In genomic region chr6:32328028-32328427, GRCm38 (mm10) we compare ENCODE assay signal across 8 mouse cellular contexts.
DNase-seq lines count a peak whose midpoint lies in the region; ATAC-seq and TF ChIP-seq lines count a peak whose summit lies in the region.

No protein-coding gene starts in this region.

- peak; percentile 53 for DNase-seq in 416B (ENCODE audit: low read depth)
- DNase-seq in adrenal gland, postnatal 10 days: peak; percentile 80
- DNase-seq in embryonic facial prominence, embryonic 11.5 days (ENCODE audit: low spot score): peak; percentile 83
- peak; percentile 75 to 83 for DNase-seq in heart, adult 2 months
- peak; percentile 79 for DNase-seq in kidney, adult 9 months
- peak; percentile 40 for DNase-seq in limb, embryonic 14.5 days (ENCODE audit: low spot score)
- DNase-seq in neural tube, embryonic 10.5 days (ENCODE audit: extremely low spot score, low spot score): peak; percentile 84

- TF ChIP-seq CTCF in heart, adult 2 months (IDR thresholded peaks at IDR 0.05): peak; percentile 100
- TF ChIP-seq CTCF in testis, adult 2 months (IDR thresholded peaks at IDR 0.05; ENCODE audit: control insufficient read depth, insufficient read depth, insufficient replicate concordance, low read depth, low read length): peak; percentile 84

- TF ChIP-seq EP300 in heart, adult 2 months (IDR thresholded peaks at IDR 0.05; ENCODE audit: insufficient read depth, low read depth, low read length): peak; percentile 92

- WGBS in embryonic facial prominence, embryonic 11.5 days: 4% methylated on average over 8 of the region's 8 CpGs
- WGBS in heart, adult 2 months: 2% methylated on average over 8 of the region's 8 CpGs
- 3% methylated on average over 8 of the region's 8 CpGs for WGBS in limb, embryonic 14.5 days

- H3K4me1 ChIP-seq in embryonic facial prominence, embryonic 11.5 days (ENCODE audit: control insufficient read depth, insufficient read depth, low read length): no peaks in the 10 kb centered on the region
- H3K4me1 ChIP-seq in heart, adult 2 months (ENCODE audit: control insufficient read depth, insufficient read depth, low read length): peaks cover 4% of the 10 kb centered on the region
- peaks cover 8% of the 10 kb centered on the region; the same call in 1 of the 2 replicates for H3K4me1 ChIP-seq in limb, embryonic 14.5 days (ENCODE audit: control insufficient read depth, insufficient read depth, low read length)
- no peaks in the 10 kb centered on the region for H3K4me1 ChIP-seq in testis, adult 2 months (ENCODE audit: control insufficient read depth, insufficient read depth, low read length)

- intact Hi-C loops in heart, adult 2 months (cut with DNase I): loop anchor here (1.0 to 2.0 kb wide), 3 partner anchors 69 to 263 kb away; no protein-coding TSS in a partner anchor

- H3K9me3 ChIP-seq in embryonic facial prominence, embryonic 11.5 days (replicated peaks; ENCODE audit: control insufficient read depth, low read length): no peaks in the 10 kb centered on the region
- no peaks in the 10 kb centered on the region for H3K9me3 ChIP-seq in limb, embryonic 14.5 days (ENCODE audit: control insufficient read depth, low read length)

- H3K27ac ChIP-seq in embryonic facial prominence, embryonic 11.5 days (replicated peaks; ENCODE audit: low read depth, low read length): no peak overlapping the region
- H3K27ac ChIP-seq in heart, adult 2 months: no peak overlapping the region
- H3K27ac ChIP-seq in limb, embryonic 14.5 days (replicated peaks; ENCODE audit: low read depth, low read length): no peak overlapping the region
- H3K27ac ChIP-seq in testis, adult 2 months (ENCODE audit: control insufficient read depth, insufficient read depth, low read depth, low read length): no peak overlapping the region

- no peaks in the 10 kb centered on the region for H3K36me3 ChIP-seq in embryonic facial prominence, embryonic 11.5 days (replicated peaks; ENCODE audit: control insufficient read depth, insufficient read depth, low read depth, low read length)
- H3K36me3 ChIP-seq in heart, adult 2 months (ENCODE audit: control insufficient read depth, insufficient read depth, low read length): no peaks in the 10 kb centered on the region
- no peaks in the 10 kb centered on the region for H3K36me3 ChIP-seq in limb, embryonic 14.5 days (ENCODE audit: control insufficient read depth, insufficient read depth, low read length)
- no peaks in the 10 kb centered on the region for H3K36me3 ChIP-seq in testis, adult 2 months (ENCODE audit: control insufficient read depth, insufficient read depth, low read length)

- ATAC-seq in embryonic facial prominence, embryonic 11.5 days (replicated peaks; ENCODE audit: insufficient number of reproducible peaks, low FRiP score, low TSS enrichment, low read depth): peak; percentile 70; the same call in 1 of the 2 replicates
- ATAC-seq in limb, embryonic 14.5 days (ENCODE audit: low FRiP score, low read depth): peak; percentile 55; the same call in 1 of the 2 replicates

- no peaks in the 10 kb centered on the region for H3K79me2 ChIP-seq in heart, adult 2 months (replicated peaks; ENCODE audit: control insufficient read depth, insufficient read depth, low read length)

- no peak overlapping the region for H3K4me3 ChIP-seq in embryonic facial prominence, embryonic 11.5 days (ENCODE audit: low read depth, low read length)
- no peak overlapping the region for H3K4me3 ChIP-seq in heart, adult 2 months
- H3K4me3 ChIP-seq in limb, embryonic 14.5 days (replicated peaks; ENCODE audit: low read length): no peak overlapping the region
- H3K4me3 ChIP-seq in testis, adult 2 months (ENCODE audit: control insufficient read depth, low read depth, low read length): no peak overlapping the region

- no peaks in the 10 kb centered on the region for H3K27me3 ChIP-seq in embryonic facial prominence, embryonic 11.5 days (ENCODE audit: control insufficient read depth, insufficient read depth, low read length)
- H3K27me3 ChIP-seq in heart, adult 2 months (ENCODE audit: control insufficient read depth, insufficient read depth, low read length): no peaks in the 10 kb centered on the region
- H3K27me3 ChIP-seq in limb, embryonic 14.5 days (ENCODE audit: control insufficient read depth, insufficient read depth, low read length): no peaks in the 10 kb centered on the region
- no peaks in the 10 kb centered on the region for H3K27me3 ChIP-seq in testis, adult 2 months (ENCODE audit: control insufficient read depth, insufficient read depth, low read length)

- no peak overlapping the region for H3K4me2 ChIP-seq in embryonic facial prominence, embryonic 11.5 days (ENCODE audit: low read depth, low read length)
- H3K4me2 ChIP-seq in limb, embryonic 14.5 days (replicated peaks; ENCODE audit: low read depth, low read length, severe bottlenecking): no peak overlapping the region

- no peak for TF ChIP-seq POLR2A in heart, adult 2 months (IDR thresholded peaks at IDR 0.05; ENCODE audit: insufficient read depth, low read depth, low read length)
- no peak for TF ChIP-seq POLR2A in limb, embryonic 14.5 days (IDR thresholded peaks at IDR 0.05; ENCODE audit: borderline replicate concordance, extremely low read depth, insufficient read depth, insufficient read length)
- no peak for TF ChIP-seq POLR2A in testis, adult 2 months (IDR thresholded peaks at IDR 0.05; ENCODE audit: control insufficient read depth, low read depth, low read length)

- no peak overlapping the region for H3K9ac ChIP-seq in embryonic facial prominence, embryonic 11.5 days (replicated peaks; ENCODE audit: low read length)
- no peak overlapping the region for H3K9ac ChIP-seq in heart, adult 2 months (ENCODE audit: low read depth, low read length)
- H3K9ac ChIP-seq in limb, embryonic 14.5 days (ENCODE audit: low read depth, low read length, severe bottlenecking): no peak overlapping the region
